Mouse (Mus musculus) hindbrain, embryonic 10.5 days (tissue): ENCODE data around the gene Pgam1. TPM values are rescaled to one million over a fixed set of nuclear protein-coding genes. Genes with fewer than 3 reads are reported as not detected.
"Not testable (repeated sequence)": the region's sequence is repeated elsewhere in the genome, so short reads cannot be mapped to it uniquely, and the experiment has no call there.

Experiments
- DNase-seq: peaks from one replicate; pipeline ENCODE4 v3.0.0-alpha.2; 2017; ENCODE audit warnings: low spot score
- H3K27ac ChIP-seq: fragments of 300-500 bp; sonication (generic); 2 replicates; pipeline ENCODE4 v1.5.1; 2016; ENCODE audit warnings: mild to moderate bottlenecking, moderate library complexity
- H3K27me3 ChIP-seq: fragments of 300-500 bp; sonication (generic); 2 replicates; pipeline ENCODE4 v1.6.1; 2016; ENCODE audit warnings: mild to moderate bottlenecking; ENCODE audit not compliant: poor library complexity, insufficient read depth, severe bottlenecking
- H3K36me3 ChIP-seq: fragments of 300-500 bp; sonication (generic); 2 replicates; pipeline ENCODE4 v1.6.1; 2016; ENCODE audit warnings: mild to moderate bottlenecking, moderate library complexity
- H3K4me1 ChIP-seq: fragments of 300-500 bp; sonication (generic); replicated peaks from 2 replicates; pipeline ENCODE4 v1.6.1; 2016; ENCODE audit warnings: mild to moderate bottlenecking
- H3K4me3 ChIP-seq: fragments of 300-500 bp; sonication (generic); 2 replicates; pipeline ENCODE4 v1.5.1; 2016; ENCODE audit warnings: mild to moderate bottlenecking, moderate library complexity
- H3K9me3 ChIP-seq: fragments of 300-500 bp; sonication (generic); 2 replicates; pipeline ENCODE4 v1.6.1; 2016; ENCODE audit warnings: mild to moderate bottlenecking, moderate library complexity
- WGBS: fragments of 180-500 bp; shearing (Covaris S2); methylation state at CpG from one replicate; pipeline ENCODE4 v1.1.7; 2016; 5-methylcytosine and 5-hydroxymethylcytosine counted together
- polyA plus RNA-seq: library from polyadenylated mRNA; unstranded; fragments of >200 nt; fragmentation: Nextera tagmentation; extraction: Ambion mirVana; gene quantifications from 2 replicates; pipeline ENCODE4 v1.2.1, GENCODE M21; 2016

Pgam1 gene
- 900 and 1,138 TPM in 2 replicates for polyA plus RNA-seq

DNA sequence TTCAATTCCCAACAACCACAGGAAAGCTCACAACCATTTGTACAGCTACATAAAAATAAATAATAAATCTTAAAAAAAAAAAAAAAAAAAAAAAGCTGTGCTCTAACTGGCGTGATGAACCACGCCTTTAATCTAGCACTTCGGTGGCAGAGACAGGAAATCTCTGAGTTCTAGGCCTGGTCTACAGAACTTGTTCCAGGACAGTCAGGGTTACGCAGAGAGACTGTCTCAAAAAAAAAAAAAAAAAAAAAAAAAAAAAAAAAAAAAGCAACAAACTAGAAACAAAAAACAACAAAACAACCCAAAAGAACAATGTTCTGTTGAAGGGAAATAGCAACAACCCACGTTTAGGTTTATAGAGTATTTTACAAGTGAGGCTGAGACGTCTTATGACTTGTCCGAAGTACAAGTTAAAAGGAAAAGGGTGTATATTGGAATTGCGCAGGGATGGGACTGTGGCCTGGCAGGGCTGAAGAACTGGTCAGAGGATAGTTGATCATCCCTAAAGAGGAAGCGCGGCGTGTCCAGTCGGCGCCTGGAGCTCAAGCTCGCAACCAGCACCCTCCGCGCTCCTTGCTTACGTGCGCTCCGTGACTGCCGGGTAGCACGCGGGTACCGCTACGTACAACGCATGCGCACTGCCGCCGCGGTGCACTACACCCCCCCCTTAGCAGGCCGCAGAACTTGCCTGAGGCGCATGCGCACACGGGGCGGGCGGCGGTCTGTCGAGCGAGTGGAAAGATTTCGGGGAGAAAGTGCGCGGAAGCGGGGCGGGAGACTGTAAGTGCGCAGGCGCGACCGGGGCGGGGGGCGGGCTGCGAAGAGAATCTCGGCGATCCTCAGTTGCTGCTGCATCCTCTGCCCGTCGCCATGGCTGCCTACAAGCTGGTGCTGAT is at the start of gene Pgam1:
Gene Pgam1 (plus strand): TSS at position 746 of the 896 bp plus-strand sequence.
- Histone ChIP-seq H3K27ac (peak within 1 kb of the TSS; percentile 97), H3K4me3 (peak within 1 kb of the TSS; percentile 97), H3K36me3 (peaks cover 32% of the 10 kb centered on the region), H3K4me1 (peaks cover 18% of the 10 kb centered on the region), H3K27me3 (no peaks in the 10 kb centered on the region), H3K9me3 (no peaks in the 10 kb centered on the region)
- peak; percentile 99 for DNase-seq
- 7% methylated on average over 54 of the region's 54 CpGs for WGBS

DNA sequence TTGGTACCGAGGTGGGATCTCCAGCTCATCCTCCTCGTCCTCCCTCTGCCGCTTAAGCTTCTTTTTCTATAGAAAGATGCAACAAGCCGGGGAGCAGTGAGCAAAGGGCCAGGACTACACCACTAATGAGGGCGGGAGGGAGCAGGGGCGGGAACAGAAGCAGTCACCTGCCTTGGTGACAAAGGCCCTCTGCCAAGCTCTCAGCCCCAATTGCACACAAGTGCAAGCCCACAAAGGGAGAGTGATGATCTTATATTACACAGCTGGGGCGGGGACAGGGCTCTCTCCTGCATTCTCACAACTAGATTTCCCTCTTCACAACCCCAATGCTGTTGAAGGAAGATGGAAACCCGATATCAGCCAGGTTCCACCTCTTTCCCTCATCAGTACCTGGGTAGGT is 45.0 kb upstream of the Pgam1 start:
- H3K4me1 ChIP-seq = no peaks in the 10 kb centered on the region
- WGBS = 91% methylated on average over 8 of the region's 8 CpGs
- H3K4me3 ChIP-seq = no peak overlapping the region
- H3K27me3 ChIP-seq = no peaks in the 10 kb centered on the region
- DNase-seq = no peak
- H3K27ac ChIP-seq = no peak overlapping the region
- peaks cover 100% of the 10 kb centered on the region for H3K36me3 ChIP-seq
- no peaks in the 10 kb centered on the region for H3K9me3 ChIP-seq

DNA sequence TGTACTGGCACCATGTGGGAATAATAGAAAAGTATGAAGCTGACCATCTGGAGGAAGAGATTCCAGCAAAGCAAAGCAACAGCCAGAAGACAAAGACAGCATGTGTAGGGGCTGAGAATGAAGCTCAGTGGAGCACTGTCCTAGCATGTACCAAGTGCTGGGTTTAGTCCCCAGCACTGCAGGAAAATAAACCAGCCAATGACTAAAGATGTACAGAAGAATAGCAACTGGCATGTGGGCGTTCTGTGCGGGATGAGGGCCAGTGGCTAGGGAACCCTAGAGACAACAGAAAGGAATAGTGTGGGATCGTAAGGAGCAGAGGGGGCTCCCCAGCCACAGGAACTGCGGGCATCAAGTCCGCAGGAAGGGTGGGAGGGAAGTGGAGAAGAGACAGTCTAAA is 42.4 kb upstream of the Pgam1 start:
- no peaks in the 10 kb centered on the region for H3K27me3 ChIP-seq
- peaks cover 100% of the 10 kb centered on the region for H3K36me3 ChIP-seq
- no peaks in the 10 kb centered on the region for H3K9me3 ChIP-seq
- no peak overlapping the region for H3K27ac ChIP-seq
- no peak for DNase-seq
- H3K4me3 ChIP-seq = no peak overlapping the region
- H3K4me1 ChIP-seq = no peaks in the 10 kb centered on the region
- 93% methylated on average over 5 of the region's 5 CpGs for whole genome bisulfite sequencing

DNA sequence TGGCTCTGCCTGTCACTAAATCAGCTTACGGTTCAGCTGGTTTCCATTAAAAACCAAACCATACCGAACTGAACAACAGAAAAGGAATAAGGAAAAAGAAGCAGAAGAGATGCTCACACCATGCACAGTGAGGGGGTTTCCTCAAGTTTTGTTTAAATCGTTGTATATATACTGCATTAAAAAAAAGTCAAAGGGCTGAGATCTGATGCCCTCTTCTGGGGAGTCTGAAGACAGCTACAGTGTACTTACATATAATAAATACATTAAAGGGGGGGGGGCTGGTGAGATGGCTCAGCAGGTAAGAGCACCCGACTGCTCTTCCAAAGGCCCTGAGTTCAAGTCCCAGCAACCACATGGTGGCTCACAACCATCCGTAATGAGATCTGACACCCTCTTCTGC is 41.8 kb upstream of the Pgam1 start:
- H3K36me3 ChIP-seq = peaks cover 100% of the 10 kb centered on the region
- not testable (repeated sequence) for DNase-seq, H3K27ac ChIP-seq, H3K4me3 ChIP-seq, H3K9me3 ChIP-seq, H3K4me1 ChIP-seq, H3K27me3 ChIP-seq
- 91% methylated on average over 5 of the region's 5 CpGs for WGBS

DNA sequence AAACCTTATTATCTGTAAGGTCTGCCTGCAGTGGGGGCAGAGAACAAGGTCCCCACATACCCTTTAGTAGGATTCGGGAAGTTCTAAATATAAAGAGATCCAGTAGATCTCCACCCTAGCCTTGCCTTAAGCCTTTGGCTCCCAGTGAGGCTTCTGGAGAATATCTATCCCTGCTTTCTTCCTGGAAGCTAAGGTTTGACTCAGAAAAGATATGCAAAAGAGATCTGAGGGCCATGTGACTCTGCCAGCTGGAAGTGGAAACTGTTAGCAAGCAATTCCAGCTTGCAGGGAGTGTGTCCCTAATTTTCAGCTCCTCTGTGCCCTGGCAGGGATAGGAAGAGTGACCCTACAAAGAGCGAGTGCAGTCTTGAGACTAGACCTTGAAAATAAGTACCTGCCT is 39.4 kb upstream of the Pgam1 start:
- Histone ChIP-seq H3K36me3 (peaks cover 100% of the 10 kb centered on the region), H3K27me3 (no peaks in the 10 kb centered on the region), H3K4me1 (no peaks in the 10 kb centered on the region), H3K27ac (no peak overlapping the region), H3K4me3 (no peak overlapping the region), H3K9me3 (no peaks in the 10 kb centered on the region)
- WGBS = 84% methylated on average over 2 of the region's 2 CpGs
- DNase-seq = no peak

DNA sequence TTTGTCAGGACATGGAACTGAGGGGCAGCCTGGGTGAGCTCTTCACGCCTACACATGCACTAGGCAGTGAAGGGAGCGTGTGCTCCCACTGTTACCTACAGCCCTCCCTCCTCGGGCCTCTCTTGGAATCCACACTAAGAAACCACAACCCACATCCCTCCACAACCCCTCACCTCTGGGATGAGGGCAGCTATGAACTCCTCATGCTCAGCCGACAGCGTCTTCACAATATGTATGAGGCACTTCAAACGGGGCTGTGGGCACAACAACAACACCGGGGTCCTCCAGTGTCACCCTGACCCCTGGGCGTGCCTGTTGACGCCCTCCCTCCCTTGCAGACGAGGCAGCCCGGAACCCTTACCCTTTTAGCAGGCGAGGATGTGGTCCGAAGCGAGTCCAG is 37.4 kb upstream of the Pgam1 start:
- no peaks in the 10 kb centered on the region for H3K27me3 ChIP-seq
- H3K27ac ChIP-seq = no peak overlapping the region
- H3K9me3 ChIP-seq = no peaks in the 10 kb centered on the region
- DNase-seq = no peak
- H3K4me3 ChIP-seq = no peak overlapping the region
- 94% methylated on average over 14 of the region's 14 CpGs for WGBS
- peaks cover 96% of the 10 kb centered on the region for H3K36me3 ChIP-seq
- no peaks in the 10 kb centered on the region for H3K4me1 ChIP-seq

DNA sequence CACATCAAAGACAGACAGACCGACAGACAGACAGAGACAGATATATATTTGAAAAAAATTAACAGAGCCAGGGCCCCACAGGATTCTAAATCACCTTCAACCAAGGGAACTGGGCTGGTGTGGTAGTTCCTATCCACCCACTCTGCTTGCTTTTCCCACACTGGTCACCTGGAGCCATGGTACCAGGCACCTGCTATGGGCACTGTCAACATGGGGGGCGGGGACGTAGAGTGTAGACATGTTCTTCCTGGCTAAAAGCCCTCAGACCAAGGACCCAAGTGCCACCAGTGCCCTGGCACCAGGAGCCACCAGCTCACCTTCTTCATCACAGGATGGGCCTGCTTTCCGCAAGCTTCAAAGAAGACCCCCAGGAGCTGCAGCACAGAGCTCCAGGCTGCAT is 29.9 kb upstream of the Pgam1 start:
- DNase-seq = no peak
- H3K9me3 ChIP-seq = no peaks in the 10 kb centered on the region
- no peak overlapping the region for H3K27ac ChIP-seq
- no peaks in the 10 kb centered on the region for H3K4me1 ChIP-seq
- no peaks in the 10 kb centered on the region for H3K27me3 ChIP-seq
- whole genome bisulfite sequencing = 97% methylated on average over 4 of the region's 4 CpGs
- H3K4me3 ChIP-seq = no peak overlapping the region
- H3K36me3 ChIP-seq = peaks cover 90% of the 10 kb centered on the region

DNA sequence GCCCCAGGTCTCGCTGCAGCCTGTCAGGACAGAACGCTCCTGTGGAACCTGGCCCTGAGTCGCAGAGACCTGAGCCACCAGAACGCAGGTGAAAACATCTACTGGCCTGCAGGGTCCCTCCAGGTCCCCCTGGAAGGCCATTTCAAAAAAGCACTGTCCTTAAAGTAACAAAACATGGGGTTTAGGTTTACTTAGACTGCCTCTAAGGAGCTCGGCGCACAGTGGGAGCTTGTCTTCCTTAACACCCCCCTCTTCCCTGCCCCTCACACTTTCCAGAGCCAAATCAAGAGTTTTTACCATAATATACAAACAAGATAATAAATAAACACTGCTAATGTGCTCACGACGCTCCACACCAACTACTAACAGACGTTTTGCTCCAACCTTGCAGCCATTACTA is 27.8 kb upstream of the Pgam1 start:
- 91% methylated on average over 9 of the region's 9 CpGs for WGBS
- H3K9me3 ChIP-seq = no peaks in the 10 kb centered on the region
- no peaks in the 10 kb centered on the region for H3K4me1 ChIP-seq
- no peak for DNase-seq
- peaks cover 92% of the 10 kb centered on the region for H3K36me3 ChIP-seq
- no peak overlapping the region for H3K27ac ChIP-seq
- H3K4me3 ChIP-seq = no peak overlapping the region
- no peaks in the 10 kb centered on the region for H3K27me3 ChIP-seq

DNA sequence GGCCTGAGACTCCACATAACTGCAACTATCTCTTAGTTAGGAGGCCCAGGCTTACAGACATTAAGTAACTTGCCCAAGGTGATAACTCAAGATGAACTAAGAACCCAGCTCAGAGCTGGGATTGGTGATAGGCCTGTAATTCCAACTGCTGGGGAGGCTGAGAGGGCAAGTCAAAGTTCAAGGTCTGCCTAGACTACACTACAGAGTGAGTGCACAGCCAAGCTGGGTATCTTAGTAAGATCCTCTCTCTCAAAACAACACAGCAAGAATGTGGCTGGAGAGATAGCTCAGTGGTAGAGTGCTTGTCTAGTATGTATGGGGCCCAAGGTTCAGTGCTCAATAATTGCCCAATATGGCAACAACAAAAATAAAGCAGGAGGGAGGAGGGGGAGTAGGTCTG is 23.5 kb upstream of the Pgam1 start:
- Histone ChIP-seq H3K36me3 (peaks cover 91% of the 10 kb centered on the region), H3K4me3 (no peak overlapping the region)
- DNase-seq = no peak

DNA sequence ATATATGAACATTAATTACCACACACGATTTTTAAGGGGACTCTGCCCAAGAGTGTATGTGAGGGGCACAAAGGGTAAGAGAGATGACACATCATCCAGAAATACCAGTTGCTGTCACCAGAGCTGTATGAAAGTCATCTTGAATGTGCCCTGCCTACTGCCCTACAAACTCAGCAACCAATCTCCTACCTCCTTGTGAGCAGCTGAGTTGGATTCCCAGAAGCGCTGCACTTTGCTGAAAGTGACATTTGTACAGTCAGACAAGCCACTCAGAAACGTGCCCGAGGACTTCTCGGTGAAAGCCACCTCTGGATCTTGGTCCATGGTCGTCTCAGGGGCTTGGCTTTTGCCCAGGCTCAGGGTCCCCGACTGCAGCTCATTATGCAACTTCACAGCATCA is 16.8 kb upstream of the Pgam1 start:
- WGBS = 57% methylated on average over 7 of the region's 7 CpGs
- DNase-seq = no peak
- H3K36me3 ChIP-seq = peaks cover 29% of the 10 kb centered on the region
- H3K4me3 ChIP-seq = peak overlapping the region; percentile 85
- H3K27ac ChIP-seq = no peak overlapping the region
- H3K4me1 ChIP-seq = peaks cover 18% of the 10 kb centered on the region
- no peaks in the 10 kb centered on the region for H3K9me3 ChIP-seq
- no peaks in the 10 kb centered on the region for H3K27me3 ChIP-seq

More for the DNA sequence above, 23.5 kb upstream of the Pgam1 start:
- Histone ChIP-seq H3K27ac (no peak overlapping the region), H3K9me3 (no peaks in the 10 kb centered on the region), H3K27me3 (no peaks in the 10 kb centered on the region), H3K4me1 (no peaks in the 10 kb centered on the region)

DNA sequence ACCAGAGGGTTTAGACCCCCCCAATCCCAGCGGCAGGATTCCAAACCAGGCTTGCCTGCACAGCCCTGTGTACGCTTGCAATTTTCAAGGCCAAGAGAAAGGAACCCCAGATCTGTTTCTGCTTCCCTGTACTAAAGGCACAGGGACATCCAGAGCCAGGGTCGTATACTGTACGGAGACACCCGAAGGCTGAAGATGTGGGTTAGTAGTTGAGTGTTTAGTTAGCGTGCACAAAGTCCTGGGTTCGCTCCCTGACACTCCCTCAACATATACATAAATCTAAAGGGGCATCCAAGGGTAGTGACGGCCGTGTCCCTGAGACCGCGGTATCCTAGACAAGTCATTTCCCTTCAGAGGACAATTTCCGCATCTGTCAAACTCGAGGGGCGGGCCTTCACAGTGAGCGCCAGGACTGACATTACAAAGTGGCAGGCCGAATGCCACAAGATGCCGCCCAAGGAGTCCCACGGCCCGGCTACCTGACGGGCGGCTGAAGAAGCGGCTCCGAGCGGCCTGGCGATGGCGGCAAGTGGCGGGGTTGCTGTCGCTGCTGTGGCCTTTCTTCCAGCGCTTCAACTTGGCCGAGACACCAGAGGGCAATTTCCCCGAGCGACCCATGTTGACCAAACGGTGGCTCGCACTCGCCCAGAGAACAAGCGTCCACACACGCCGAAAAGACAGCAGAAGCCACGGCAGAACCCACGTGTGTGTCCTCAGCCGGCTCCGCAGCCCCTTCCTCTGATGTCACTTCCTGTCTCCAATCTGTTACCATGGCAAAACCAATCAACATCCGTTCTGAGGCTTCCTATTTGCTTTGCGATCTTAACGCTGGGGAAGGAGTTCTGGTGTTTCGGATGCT is 16.0 kb upstream of the Pgam1 start, which contains the start of gene Rrp12:
Gene Rrp12 (minus strand): TSS at position 714 of the 859 bp plus-strand sequence.
- WGBS = 1% methylated on average over 46 of the region's 46 CpGs
- Histone ChIP-seq H3K36me3 (peaks cover 21% of the 10 kb centered on the region), H3K9me3 (no peaks in the 10 kb centered on the region), H3K4me3 (peak within 1 kb of the TSS; percentile 85), H3K4me1 (peaks cover 18% of the 10 kb centered on the region), H3K27me3 (no peaks in the 10 kb centered on the region), H3K27ac (peak within 1 kb of the TSS; percentile 66)
- peak; percentile 83 for DNase-seq

DNA sequence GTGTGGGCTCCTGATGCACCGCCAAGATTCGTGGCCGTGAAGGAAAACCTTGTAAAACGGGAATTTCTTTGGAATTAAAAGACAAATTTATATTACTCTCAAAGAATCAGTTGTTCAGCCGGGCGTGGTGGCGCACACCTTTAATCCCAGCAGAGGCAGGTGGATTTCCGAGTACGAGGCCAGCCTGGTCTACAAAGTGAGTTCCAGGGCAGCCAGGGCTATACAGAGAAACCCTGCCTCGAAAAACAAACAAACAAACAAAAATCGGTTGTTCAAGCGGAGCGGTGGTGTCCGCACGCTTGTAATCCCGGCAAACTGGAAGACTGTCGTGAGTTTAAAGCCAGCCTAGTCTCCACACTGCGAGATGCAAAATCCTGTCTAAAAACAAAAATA is 15.4 kb upstream of the Pgam1 start:
- no peaks in the 10 kb centered on the region for H3K9me3 ChIP-seq
- H3K36me3 ChIP-seq = peaks cover 15% of the 10 kb centered on the region
- 20% methylated on average over 18 of the region's 18 CpGs for WGBS
- H3K4me3 ChIP-seq = peak overlapping the region; percentile 85
- H3K27ac ChIP-seq = peak overlapping the region; percentile 66
- no peak for DNase-seq
- H3K27me3 ChIP-seq = no peaks in the 10 kb centered on the region
- H3K4me1 ChIP-seq = peaks cover 18% of the 10 kb centered on the region

DNA sequence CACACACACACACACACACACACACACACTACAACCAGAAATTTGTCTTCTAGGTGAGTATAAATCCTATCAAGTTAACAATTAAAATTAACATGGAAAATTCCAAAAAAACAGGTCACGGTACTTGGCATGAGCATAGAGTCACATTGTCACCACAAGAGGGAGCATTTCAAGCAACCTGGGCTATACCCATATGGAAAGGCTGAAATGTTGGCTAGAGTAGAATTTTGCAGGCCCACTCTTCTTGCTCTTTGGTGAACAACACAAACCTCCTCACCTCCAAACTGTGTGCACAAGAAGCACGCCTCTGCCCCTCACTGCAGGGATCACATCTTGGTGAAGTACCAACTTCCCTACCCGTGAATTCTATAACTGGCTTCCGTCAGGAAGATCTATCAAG is 12.9 kb upstream of the Pgam1 start:
- no peaks in the 10 kb centered on the region for H3K9me3 ChIP-seq
- H3K4me3 ChIP-seq = no peak overlapping the region
- H3K27me3 ChIP-seq = no peaks in the 10 kb centered on the region
- 48% methylated on average over 4 of the region's 4 CpGs for WGBS
- H3K27ac ChIP-seq = no peak overlapping the region
- no peaks in the 10 kb centered on the region for H3K36me3 ChIP-seq
- peaks cover 18% of the 10 kb centered on the region for H3K4me1 ChIP-seq
- DNase-seq = peak; percentile 30
